Mouse (Mus musculus): ENCODE results near the gene Gstt3. TPM values are rescaled to one million over a fixed set of nuclear protein-coding genes. Genes with fewer than 3 reads are reported as not detected.

The Gstt3 gene
- polyA plus RNA-seq, 1 experiment from 2014 or later: 1.2 TPM

DNA sequence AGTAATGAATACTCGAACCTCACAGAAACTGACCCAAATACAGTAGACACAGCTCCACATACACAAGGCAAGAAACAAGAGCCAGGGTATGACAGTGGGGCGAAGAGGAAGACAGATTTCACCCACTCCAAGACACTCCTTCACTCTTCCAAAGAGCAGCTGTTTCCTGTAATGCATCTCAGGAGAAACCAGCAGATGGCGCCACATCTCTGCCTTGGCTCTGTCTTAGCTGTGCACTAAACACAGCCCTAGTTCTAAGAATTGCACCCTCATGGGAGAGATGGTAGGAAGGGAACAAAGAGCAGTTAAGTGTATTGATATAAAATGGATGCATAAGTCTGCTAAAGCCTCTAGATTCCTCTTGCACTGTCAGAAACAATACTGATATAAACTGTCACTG, 37.2 kb downstream of the Gstt3 start:
- 45% methylated on average over 3 of the region's 3 CpGs for WGBS
- Histone ChIP-seq H3K27me3 (ENCODE audit: control insufficient read depth, insufficient read depth, low read length) (no peaks in the 10 kb centered on the region), H3K4me2 (no peak overlapping the region), H3K4me3 (ENCODE audit: low read depth, low read length) (no peak overlapping the region), H3K36me3 (ENCODE audit: control insufficient read depth, insufficient read depth, low read length) (peaks cover 29% of the 10 kb centered on the region), H3K4me1 (ENCODE audit: control insufficient read depth, insufficient read depth, low read length) (no peaks in the 10 kb centered on the region), H3K27ac (ENCODE audit: low read depth, low read length) (no peak overlapping the region), H3K9ac (ENCODE audit: low read length) (no peak overlapping the region), H3K9me3 (ENCODE audit: control insufficient read depth, low read length) (no peaks in the 10 kb centered on the region)
- ATAC-seq (ENCODE audit: low FRiP score): peak; percentile 83
- peak; percentile 98 for DNase-seq (ENCODE audit: low spot score, missing footprints)

DNA sequence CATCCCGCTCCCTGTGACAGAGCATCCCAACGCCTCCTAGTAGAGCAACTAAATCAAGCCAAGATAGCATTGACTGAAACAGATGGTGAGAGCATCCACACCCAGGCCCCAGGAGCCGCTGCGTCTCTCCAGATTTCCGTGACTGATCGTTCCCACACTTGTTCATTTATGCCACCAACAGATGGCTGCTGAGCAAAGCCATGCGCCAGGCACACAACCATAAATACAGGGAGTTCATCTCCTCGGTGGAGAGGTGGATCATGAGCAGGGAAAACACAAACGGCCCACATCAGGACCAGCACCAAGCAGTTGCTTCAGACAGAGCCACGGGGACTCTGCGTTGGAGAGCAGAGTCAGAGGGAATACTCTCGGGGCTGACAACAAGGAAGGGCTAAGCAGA, 37.8 kb downstream of the Gstt3 start:
- ATAC-seq (ENCODE audit: low FRiP score): no peak
- WGBS: 92% methylated on average over 12 of the region's 12 CpGs

DNA sequence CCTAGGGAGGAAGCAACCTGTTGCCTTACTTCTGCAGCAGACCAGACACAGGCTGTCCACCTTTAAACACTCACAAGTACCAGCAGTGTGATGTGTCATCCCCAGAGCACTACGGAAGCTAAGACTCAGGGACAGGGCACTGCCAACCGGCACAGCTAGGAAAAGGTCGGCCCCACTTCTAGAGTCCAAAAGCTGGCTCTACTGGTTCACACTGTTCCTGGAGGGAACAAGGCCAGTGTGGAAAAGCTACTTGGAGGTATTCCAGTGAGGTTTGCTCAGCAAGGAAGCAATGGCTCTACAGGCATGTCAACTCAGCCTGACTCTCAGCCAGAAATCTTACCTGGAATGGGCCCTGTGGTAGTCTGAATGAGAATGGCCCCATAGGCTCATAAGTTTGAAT, 40.3 kb downstream of the Gstt3 start:
- no peak overlapping the region for H3K4me2 ChIP-seq
- peaks cover 35% of the 10 kb centered on the region for H3K36me3 ChIP-seq (ENCODE audit: control insufficient read depth, insufficient read depth, low read length)
- 86% methylated on average over 3 of the region's 3 CpGs for WGBS
- H3K4me3 ChIP-seq (ENCODE audit: low read depth, low read length): no peak overlapping the region
- H3K9me3 ChIP-seq (ENCODE audit: control insufficient read depth, low read length): no peaks in the 10 kb centered on the region
- DNase-seq (ENCODE audit: low spot score, missing footprints): no peak
- no peaks in the 10 kb centered on the region for H3K4me1 ChIP-seq (ENCODE audit: control insufficient read depth, insufficient read depth, low read length)
- no peak for ATAC-seq (ENCODE audit: low FRiP score)
- no peak overlapping the region for H3K9ac ChIP-seq (ENCODE audit: low read length)
- H3K27me3 ChIP-seq (ENCODE audit: control insufficient read depth, insufficient read depth, low read length): no peaks in the 10 kb centered on the region
- no peak overlapping the region for H3K27ac ChIP-seq (ENCODE audit: low read depth, low read length)

More for the DNA sequence above, 37.8 kb downstream of the Gstt3 start:
- Histone ChIP-seq H3K27ac (ENCODE audit: low read depth, low read length) (no peak overlapping the region), H3K36me3 (ENCODE audit: control insufficient read depth, insufficient read depth, low read length) (peaks cover 26% of the 10 kb centered on the region), H3K4me3 (ENCODE audit: low read depth, low read length) (no peak overlapping the region), H3K9ac (ENCODE audit: low read length) (no peak overlapping the region), H3K4me1 (ENCODE audit: control insufficient read depth, insufficient read depth, low read length) (no peaks in the 10 kb centered on the region), H3K27me3 (ENCODE audit: control insufficient read depth, insufficient read depth, low read length) (no peaks in the 10 kb centered on the region), H3K4me2 (no peak overlapping the region), H3K9me3 (ENCODE audit: control insufficient read depth, low read length) (no peaks in the 10 kb centered on the region)
- no peak for DNase-seq (ENCODE audit: low spot score, missing footprints)

DNA sequence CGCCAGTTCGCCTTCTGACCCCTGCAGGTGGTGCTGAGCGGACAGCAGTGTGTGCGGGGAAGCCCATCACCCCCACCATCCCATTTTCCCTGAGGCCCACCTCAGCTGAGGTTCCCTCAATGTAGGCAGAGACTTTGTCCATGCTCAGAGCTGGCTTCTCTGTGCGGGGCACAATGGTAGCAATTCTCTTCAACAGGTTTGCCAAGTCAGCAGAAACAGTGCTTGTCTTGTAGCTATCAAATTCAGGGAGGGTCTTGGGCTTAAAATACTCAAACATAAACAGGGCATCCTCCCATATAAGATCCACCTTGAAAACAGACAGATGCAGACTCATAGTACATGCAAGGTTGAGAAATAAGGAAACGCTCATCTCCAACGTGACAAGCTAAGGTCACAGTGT, 55.8 kb downstream of the Gstt3 start:
- no peak overlapping the region for H3K4me2 ChIP-seq
- H3K27ac ChIP-seq (ENCODE audit: low read depth, low read length): no peak overlapping the region
- H3K4me1 ChIP-seq (ENCODE audit: control insufficient read depth, insufficient read depth, low read length): no peaks in the 10 kb centered on the region
- no peak for DNase-seq (ENCODE audit: low spot score, missing footprints)
- no peak overlapping the region for H3K4me3 ChIP-seq (ENCODE audit: low read depth, low read length)
- peaks cover 27% of the 10 kb centered on the region for H3K36me3 ChIP-seq (ENCODE audit: control insufficient read depth, insufficient read depth, low read length)
- 95% methylated on average over 7 of the region's 7 CpGs for WGBS
- H3K27me3 ChIP-seq (ENCODE audit: control insufficient read depth, insufficient read depth, low read length): no peaks in the 10 kb centered on the region
- H3K9ac ChIP-seq (ENCODE audit: low read length): no peak overlapping the region
- H3K9me3 ChIP-seq (ENCODE audit: control insufficient read depth, low read length): no peaks in the 10 kb centered on the region
- ATAC-seq (ENCODE audit: low FRiP score): no peak

Other genes starting within 250 kb of the Gstt3 start
- 3.3 and 4.1 TPM in 2 replicates for gene Lrrc75b, start 221.1 kb downstream of the Gstt3 start, polyA plus RNA-seq (2014; fragmentation: Nextera tagmentation; extraction: Ambion mirVana)
- 1.5 and 2.1 TPM in 2 replicates for gene Ggt1, start 219.8 kb downstream of the Gstt3 start, polyA plus RNA-seq (2014; fragmentation: Nextera tagmentation; extraction: Ambion mirVana)
- gene Ggt5, start 192.1 kb downstream of the Gstt3 start, polyA plus RNA-seq (2014; fragmentation: Nextera tagmentation; extraction: Ambion mirVana): 0.25 and 0.29 TPM in 2 replicates
- 1.2 and 1.6 TPM in 2 replicates for gene Susd2, start 137.4 kb downstream of the Gstt3 start, polyA plus RNA-seq (2014; fragmentation: Nextera tagmentation; extraction: Ambion mirVana)
- gene Cabin1, start 17.1 kb downstream of the Gstt3 start, polyA plus RNA-seq (2014; fragmentation: Nextera tagmentation; extraction: Ambion mirVana): 28.7 and 31.6 TPM in 2 replicates
- gene Ddt, start 8.0 kb downstream of the Gstt3 start, polyA plus RNA-seq (2014; fragmentation: Nextera tagmentation; extraction: Ambion mirVana): 89.8 and 94.7 TPM in 2 replicates
- gene Gm20441, start 460 bp downstream of the Gstt3 start, polyA plus RNA-seq (2014; fragmentation: Nextera tagmentation; extraction: Ambion mirVana): not detected in 2 replicates
- 4.9 and 6.1 TPM in 2 replicates for gene Gstt1, start 17.2 kb upstream of the Gstt3 start, polyA plus RNA-seq (2014; fragmentation: Nextera tagmentation; extraction: Ambion mirVana)
- not detected in 2 replicates for gene Gstt4, start 41.1 kb upstream of the Gstt3 start, polyA plus RNA-seq (2014; fragmentation: Nextera tagmentation; extraction: Ambion mirVana)
- gene Gstt2, start 56.0 kb upstream of the Gstt3 start, polyA plus RNA-seq (2014; fragmentation: Nextera tagmentation; extraction: Ambion mirVana): 6.3 and 8.4 TPM in 2 replicates
- gene Mif, start 78.8 kb upstream of the Gstt3 start, polyA plus RNA-seq (2014; fragmentation: Nextera tagmentation; extraction: Ambion mirVana): 1,631 and 1,834 TPM in 2 replicates
- 0.62 and 1.6 TPM in 2 replicates for gene Derl3, start 112.0 kb upstream of the Gstt3 start, polyA plus RNA-seq (2014; fragmentation: Nextera tagmentation; extraction: Ambion mirVana)
- 268 and 274 TPM in 2 replicates for gene Smarcb1, start 140.2 kb upstream of the Gstt3 start, polyA plus RNA-seq (2014; fragmentation: Nextera tagmentation; extraction: Ambion mirVana)
- 5.5 and 6.4 TPM in 2 replicates for gene Chchd10, start 151.7 kb upstream of the Gstt3 start, polyA plus RNA-seq (2014; fragmentation: Nextera tagmentation; extraction: Ambion mirVana)
- gene Mmp11, start 155.1 kb upstream of the Gstt3 start, polyA plus RNA-seq (2014; fragmentation: Nextera tagmentation; extraction: Ambion mirVana): 33.6 and 34.6 TPM in 2 replicates
- gene Gm867, start 159.3 kb upstream of the Gstt3 start, polyA plus RNA-seq (2014; fragmentation: Nextera tagmentation; extraction: Ambion mirVana): 0.48 and 1.5 TPM in 2 replicates
- 0.47 and 0.70 TPM in 2 replicates for gene Vpreb3, start 161.6 kb upstream of the Gstt3 start, polyA plus RNA-seq (2014; fragmentation: Nextera tagmentation; extraction: Ambion mirVana)
- gene Gm5134, start 173.1 kb upstream of the Gstt3 start, polyA plus RNA-seq (2014; fragmentation: Nextera tagmentation; extraction: Ambion mirVana): 0.06 and 0.11 TPM in 2 replicates